Mouse (Mus musculus) hindbrain, embryonic 11.5 days (tissue): Measurements from ENCODE around the gene Acvr1b. TPM values are rescaled to one million over a fixed set of nuclear protein-coding genes. Genes with fewer than 3 reads are reported as not detected.

Experiments
- ATAC-seq: fragments of 200-750 bp; cut with Nextera tagmentation; 2 replicates; pipeline ENCODE4 v1.8.0; 2017; ENCODE audit warnings: mild to moderate bottlenecking, moderate TSS enrichment, moderate library complexity; ENCODE audit not compliant: low FRiP score
- DNase-seq: peaks from one replicate; pipeline ENCODE4 v3.0.0-alpha.2; 2015; ENCODE audit warnings: low spot score
- H3K27ac ChIP-seq: fragments of 300-500 bp; sonication (generic); 2 replicates; pipeline ENCODE4 v1.5.1; 2014; ENCODE audit warnings: mild to moderate bottlenecking, low read depth, low read length
- H3K27me3 ChIP-seq: fragments of 300-500 bp; sonication (generic); 2 replicates; pipeline ENCODE4 v1.6.1; 2014; ENCODE audit warnings: mild to moderate bottlenecking, low read length, moderate library complexity, mixed read lengths; ENCODE audit not compliant: control insufficient read depth, insufficient read depth
- H3K36me3 ChIP-seq: fragments of 300-500 bp; sonication (generic); 2 replicates; pipeline ENCODE4 v1.6.1; 2014; ENCODE audit warnings: mild to moderate bottlenecking, low read length, moderate library complexity, mixed read lengths; ENCODE audit not compliant: control insufficient read depth, insufficient read depth
- H3K4me1 ChIP-seq: fragments of 300-500 bp; sonication (generic); replicated peaks from 2 replicates; pipeline ENCODE4 v1.6.1; 2014; ENCODE audit warnings: low read length, mixed read lengths; ENCODE audit not compliant: control insufficient read depth, insufficient read depth
- H3K4me2 ChIP-seq: fragments of 300-500 bp; sonication (generic); replicated peaks from 2 replicates; pipeline ENCODE4 v1.6.1; 2014; ENCODE audit warnings: mild to moderate bottlenecking, low read depth, low read length
- H3K4me3 ChIP-seq: fragments of 300-500 bp; sonication (generic); 2 replicates; pipeline ENCODE4 v1.5.1; 2014; ENCODE audit warnings: low read depth, low read length
- H3K9ac ChIP-seq: fragments of 300-500 bp; sonication (generic); 2 replicates; pipeline ENCODE4 v1.6.1; 2014; ENCODE audit warnings: low read depth, low read length
- H3K9me3 ChIP-seq: fragments of 300-500 bp; sonication (generic); 2 replicates; pipeline ENCODE4 v1.6.1; 2016; ENCODE audit warnings: low read length; ENCODE audit not compliant: control insufficient read depth
- WGBS: fragments of 180-500 bp; shearing (Covaris S2); extraction: QIAGEN DNeasy Blood & Tissue Kit; methylation state at CpG from one replicate; pipeline ENCODE4 v1.1.7; 2014; 5-methylcytosine and 5-hydroxymethylcytosine counted together
- polyA plus RNA-seq: library from polyadenylated mRNA; unstranded; fragments of >200 nt; fragmentation: Nextera tagmentation; extraction: Ambion mirVana; gene quantifications from 2 replicates; pipeline ENCODE4 v1.2.1, GENCODE M21; 2014

Gene Acvr1b
- polyA plus RNA-seq, 1 experiment from 2014 or later: 16.2 TPM

DNA sequence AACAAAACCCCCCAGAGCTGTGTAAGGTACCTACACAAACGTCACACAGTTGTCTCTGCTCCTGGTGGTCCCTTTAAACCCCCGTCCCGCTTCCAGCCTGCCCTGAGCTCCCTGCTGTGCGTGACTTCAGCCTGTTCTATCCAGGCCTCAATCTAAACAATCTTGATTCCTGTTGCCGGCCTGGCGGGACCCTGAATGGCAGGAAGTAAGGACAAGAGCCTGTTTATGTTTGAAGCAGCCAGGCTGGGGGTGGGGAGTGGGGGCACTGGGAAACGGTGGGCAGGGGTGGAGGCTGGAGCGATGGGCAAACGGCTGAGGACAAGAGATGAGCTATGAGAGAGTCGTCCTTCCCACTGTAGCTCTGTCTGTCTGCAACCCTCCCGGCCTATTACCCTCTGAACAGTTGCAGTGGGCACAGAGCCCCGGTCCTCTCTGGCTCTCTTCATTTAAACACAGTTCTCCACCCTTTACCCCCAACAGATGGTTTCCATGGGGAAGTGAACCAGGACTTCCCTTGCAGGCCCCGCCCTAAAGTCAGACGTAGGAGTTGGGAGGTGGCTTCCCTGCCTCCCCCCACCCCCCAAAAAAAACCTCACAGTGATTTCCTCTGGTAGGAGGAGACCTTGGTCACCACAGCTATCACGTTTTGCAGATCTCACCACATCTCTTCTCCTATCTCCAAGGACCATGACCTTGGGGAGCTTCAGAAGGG, 39.7 kb upstream of the Acvr1b start:
- 0 out of 2 replicates have a peak overlapping the region, but pooled peaks have one; percentile 12 for H3K27ac ChIP-seq

DNA sequence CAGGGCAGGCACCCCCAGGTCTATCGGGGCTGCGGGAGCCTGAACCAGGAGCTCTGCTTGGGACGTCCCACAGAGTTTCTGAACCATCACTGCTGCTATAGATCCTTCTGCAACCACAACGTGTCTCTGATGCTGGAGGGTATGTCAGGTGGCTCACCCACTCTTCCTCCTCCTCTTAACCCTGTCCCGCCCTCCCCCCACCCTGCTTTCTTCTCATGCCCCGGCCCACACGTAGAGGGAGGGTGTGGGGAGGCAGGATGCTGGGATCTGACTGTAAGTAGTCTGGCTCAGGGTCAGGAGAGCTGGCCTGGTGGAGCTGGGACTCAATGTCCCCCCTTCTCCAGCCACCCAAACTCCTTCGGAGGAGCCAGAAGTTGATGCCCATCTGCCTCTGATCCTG, 38.5 kb upstream of the Acvr1b start:
- Histone ChIP-seq H3K36me3 (no peaks in the 10 kb centered on the region), H3K27me3 (no peaks in the 10 kb centered on the region; the same call in 1 of the 2 replicates), H3K4me3 (no peak overlapping the region), H3K9me3 (no peaks in the 10 kb centered on the region), H3K4me1 (peaks cover 14% of the 10 kb centered on the region), H3K4me2 (no peak overlapping the region), H3K9ac (no peak overlapping the region), H3K27ac (no peak overlapping the region)
- DNase-seq (no peak), ATAC-seq (no peak)
- WGBS: 56% methylated on average over 8 of the region's 8 CpGs

More for the DNA sequence above, 39.7 kb upstream of the Acvr1b start:
- Histone ChIP-seq H3K36me3 (no peaks in the 10 kb centered on the region), H3K9me3 (no peaks in the 10 kb centered on the region), H3K4me2 (no peak overlapping the region), H3K4me1 (peaks cover 6% of the 10 kb centered on the region), H3K4me3 (no peak overlapping the region), H3K9ac (no peak overlapping the region), H3K27me3 (peaks cover 12% of the 10 kb centered on the region)
- ATAC-seq (no peak; the same call in 1 of the 2 replicates), DNase-seq (peak; percentile 52)
- WGBS: 23% methylated on average over 15 of the region's 15 CpGs

DNA sequence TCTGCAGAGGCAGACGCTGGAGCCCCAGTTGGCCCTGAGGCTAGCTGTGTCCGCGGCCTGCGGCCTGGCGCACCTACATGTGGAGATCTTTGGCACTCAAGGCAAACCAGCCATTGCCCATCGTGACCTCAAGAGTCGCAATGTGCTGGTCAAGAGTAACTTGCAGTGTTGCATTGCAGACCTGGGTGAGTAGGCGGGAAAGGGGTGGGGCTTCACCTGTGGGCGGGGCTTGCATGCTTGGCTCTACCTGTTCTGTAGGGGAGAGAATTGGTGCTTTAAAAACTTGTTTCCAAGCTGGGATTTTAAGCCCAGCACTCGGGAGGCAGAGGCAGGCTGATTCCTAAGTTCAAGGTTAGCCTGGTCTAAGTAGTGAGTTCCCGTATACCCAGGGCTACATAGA, 36.4 kb upstream of the Acvr1b start:
- DNase-seq: no peak
- Histone ChIP-seq H3K9ac (no peak overlapping the region), H3K36me3 (no peaks in the 10 kb centered on the region), H3K4me2 (no peak overlapping the region), H3K4me1 (peaks cover 17% of the 10 kb centered on the region), H3K4me3 (no peak overlapping the region), H3K9me3 (no peaks in the 10 kb centered on the region), H3K27ac (no peak overlapping the region), H3K27me3 (no peaks in the 10 kb centered on the region)
- ATAC-seq: no peak
- 77% methylated on average over 11 of the region's 11 CpGs for whole genome bisulfite sequencing

DNA sequence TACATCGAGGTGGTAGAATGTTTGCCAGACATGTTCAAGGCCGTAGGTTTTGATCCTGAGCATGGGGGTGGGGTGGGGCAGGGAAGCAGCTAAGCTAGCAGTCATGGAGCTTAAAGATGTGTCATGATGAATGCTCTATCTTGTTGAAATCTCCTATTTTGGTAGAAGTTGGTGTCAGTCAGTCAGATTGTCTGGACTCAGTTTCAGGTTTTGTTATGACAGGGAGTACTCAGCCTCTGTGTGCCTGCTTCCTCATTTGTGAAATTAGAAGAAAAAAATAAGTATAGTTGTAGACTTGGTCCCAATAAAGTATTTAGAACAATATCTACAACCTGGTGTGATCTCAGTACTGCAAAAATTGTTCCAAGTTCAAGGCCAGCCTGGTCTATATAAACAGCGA, 35.2 kb upstream of the Acvr1b start:
- no peak for ATAC-seq
- DNase-seq: no peak
- Histone ChIP-seq H3K27me3 (no peaks in the 10 kb centered on the region), H3K36me3 (no peaks in the 10 kb centered on the region), H3K4me3 (no peak overlapping the region), H3K4me2 (no peak overlapping the region), H3K4me1 (peaks cover 20% of the 10 kb centered on the region), H3K9me3 (no peaks in the 10 kb centered on the region), H3K27ac (no peak overlapping the region), H3K9ac (no peak overlapping the region)
- WGBS: 96% methylated on average over 3 of the region's 3 CpGs

DNA sequence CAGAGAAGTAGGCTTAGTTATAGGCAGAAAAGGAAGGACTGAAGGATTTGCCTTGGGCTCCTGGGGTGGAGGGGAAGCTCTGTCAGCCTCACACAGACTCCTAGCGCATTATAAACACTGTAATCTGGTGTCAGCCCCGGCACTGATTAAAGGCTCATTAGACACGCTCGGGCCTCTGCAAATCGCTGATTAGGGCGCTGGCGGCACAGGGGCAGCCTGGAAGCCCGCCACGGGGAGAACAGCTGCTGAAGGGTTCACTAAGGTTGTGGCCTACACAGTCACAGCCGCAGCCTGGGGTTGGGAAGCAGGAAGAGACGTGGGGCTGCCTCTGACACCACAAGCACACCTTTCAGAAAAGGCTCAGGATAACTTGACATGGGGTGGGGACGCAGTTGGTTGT, 34.0 kb upstream of the Acvr1b start:
- Histone ChIP-seq H3K4me3 (no peak overlapping the region), H3K4me2 (no peak overlapping the region; the same call in 1 of the 2 replicates), H3K36me3 (no peaks in the 10 kb centered on the region), H3K27me3 (no peaks in the 10 kb centered on the region), H3K9ac (no peak overlapping the region), H3K9me3 (no peaks in the 10 kb centered on the region), H3K27ac (no peak overlapping the region; the same call in 1 of the 2 replicates), H3K4me1 (peaks cover 17% of the 10 kb centered on the region)
- WGBS: 18% methylated on average over 12 of the region's 12 CpGs
- ATAC-seq (no peak), DNase-seq (peak; percentile 45)

DNA sequence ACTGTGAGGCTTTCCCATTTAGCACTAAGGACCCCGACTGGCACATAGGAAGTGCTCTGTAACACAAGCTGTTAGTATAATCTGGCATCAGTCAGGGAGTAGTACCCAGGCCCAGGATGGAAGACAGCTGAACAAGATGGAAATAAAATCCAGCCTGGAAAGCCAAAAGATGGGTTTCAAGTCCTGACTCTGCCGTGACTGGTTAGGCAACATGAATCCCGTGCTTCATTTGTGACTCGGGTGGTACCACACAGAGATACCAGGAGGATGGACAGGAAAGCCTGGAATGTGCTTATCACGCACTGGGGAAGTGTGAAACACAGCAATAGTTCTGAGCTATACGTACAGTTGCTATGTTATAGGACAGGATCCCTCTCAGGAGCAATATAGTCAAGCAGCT, 33.3 kb upstream of the Acvr1b start:
- Histone ChIP-seq H3K4me3 (no peak overlapping the region), H3K36me3 (no peaks in the 10 kb centered on the region), H3K4me1 (peaks cover 19% of the 10 kb centered on the region), H3K9me3 (no peaks in the 10 kb centered on the region), H3K27ac (no peak overlapping the region), H3K9ac (no peak overlapping the region), H3K4me2 (no peak overlapping the region), H3K27me3 (no peaks in the 10 kb centered on the region)
- DNase-seq (no peak), ATAC-seq (no peak)
- 68% methylated on average over 6 of the region's 6 CpGs for WGBS

DNA sequence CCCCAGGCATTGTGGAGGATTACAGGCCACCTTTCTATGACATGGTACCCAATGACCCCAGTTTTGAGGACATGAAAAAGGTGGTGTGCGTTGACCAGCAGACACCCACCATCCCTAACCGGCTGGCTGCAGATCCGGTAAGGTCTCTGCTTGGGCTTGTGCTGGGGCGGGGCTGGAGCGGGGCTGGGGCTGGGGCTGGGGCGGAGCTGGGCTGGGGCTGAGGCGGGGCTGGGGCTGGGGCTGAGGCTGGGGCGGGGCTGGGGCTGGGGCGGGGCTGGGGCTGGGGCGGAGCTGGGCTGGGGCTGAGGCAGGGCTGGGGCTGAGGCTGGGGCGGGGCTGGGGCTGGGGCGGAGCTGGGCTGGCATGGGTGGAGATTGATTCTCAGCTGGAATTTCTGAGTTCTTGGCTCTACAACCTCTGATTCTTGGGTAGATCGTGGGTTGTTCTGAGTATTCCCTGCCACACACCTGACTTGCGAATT, 32.8 kb upstream of the Acvr1b start:
- Histone ChIP-seq H3K4me2 (no peak overlapping the region), H3K27ac (no peak overlapping the region), H3K9me3 (no peaks in the 10 kb centered on the region), H3K9ac (no peak overlapping the region), H3K36me3 (no peaks in the 10 kb centered on the region), H3K4me3 (no peak overlapping the region), H3K4me1 (peaks cover 19% of the 10 kb centered on the region), H3K27me3 (no peaks in the 10 kb centered on the region)
- ATAC-seq: peak; percentile 74
- peak; percentile 52 for DNase-seq
- WGBS: 5% methylated on average over 12 of the region's 14 CpGs

DNA sequence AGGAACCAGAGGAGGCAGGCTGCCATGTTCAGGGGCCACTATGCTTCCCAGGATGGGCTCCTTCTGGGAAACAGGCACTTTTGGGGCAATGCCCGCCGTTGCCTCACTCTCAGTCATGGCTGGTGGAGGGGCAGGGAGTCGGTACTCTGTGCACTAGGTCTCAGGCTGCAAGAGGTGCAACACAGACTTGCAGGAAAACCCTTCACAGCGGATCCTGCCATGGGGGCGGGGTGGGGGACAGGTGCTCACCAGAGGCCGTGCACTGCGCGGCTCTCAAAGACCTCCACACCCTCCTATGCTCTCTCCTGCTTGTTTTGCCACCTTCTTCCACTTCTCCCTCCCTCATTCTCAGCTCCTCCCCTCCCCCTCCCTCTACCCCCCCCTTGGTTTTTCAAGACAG, 31.2 kb upstream of the Acvr1b start:
- no peak overlapping the region for H3K27ac ChIP-seq
- no peak overlapping the region for H3K4me3 ChIP-seq
- H3K9me3 ChIP-seq: no peaks in the 10 kb centered on the region
- no peaks in the 10 kb centered on the region for H3K36me3 ChIP-seq
- H3K27me3 ChIP-seq: no peaks in the 10 kb centered on the region
- H3K9ac ChIP-seq: no peak overlapping the region
- peaks cover 19% of the 10 kb centered on the region for H3K4me1 ChIP-seq
- no peak overlapping the region for H3K4me2 ChIP-seq
- no peak for ATAC-seq
- DNase-seq: no peak
- 41% methylated on average over 8 of the region's 8 CpGs for WGBS

DNA sequence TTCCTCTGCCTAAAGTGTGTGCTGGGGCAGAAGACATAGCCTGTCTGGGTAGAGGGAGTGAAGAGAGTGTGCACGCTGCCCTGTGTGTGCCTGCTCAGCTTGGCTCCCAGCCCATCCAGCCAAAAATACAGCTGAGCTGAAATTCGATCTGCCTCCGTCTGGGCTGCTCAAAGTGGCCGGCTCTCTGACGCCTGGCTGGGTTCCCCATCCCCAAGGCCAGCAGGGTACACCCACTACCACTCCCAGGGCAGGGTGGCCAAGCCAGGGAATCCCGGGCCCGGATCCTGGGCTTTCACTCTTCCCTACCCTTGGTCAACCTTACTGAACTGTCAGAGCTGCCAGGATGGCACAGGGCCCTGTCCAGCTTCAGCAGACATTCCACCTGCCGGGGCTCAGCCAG, 30.4 kb upstream of the Acvr1b start:
- Histone ChIP-seq H3K4me2 (no peak overlapping the region), H3K4me1 (peaks cover 19% of the 10 kb centered on the region), H3K4me3 (no peak overlapping the region), H3K36me3 (no peaks in the 10 kb centered on the region), H3K9me3 (no peaks in the 10 kb centered on the region), H3K27me3 (no peaks in the 10 kb centered on the region), H3K9ac (no peak overlapping the region), H3K27ac (no peak overlapping the region)
- ATAC-seq (no peak), DNase-seq (no peak)
- WGBS: 19% methylated on average over 8 of the region's 8 CpGs
